Mouse (Mus musculus): ENCODE results near the gene Mettl11b. TPM values are rescaled to one million over a fixed set of nuclear protein-coding genes. Genes with fewer than 3 reads are reported as not detected.
"Not testable (repeated sequence)": the region's sequence is repeated elsewhere in the genome, so short reads cannot be mapped to it uniquely, and the experiment has no call there.

Gene Mettl11b
- polyA plus RNA-seq (2012; ENCODE audit: insufficient read depth, insufficient read length, missing spikeins), result not detected in 2 replicates

DNA sequence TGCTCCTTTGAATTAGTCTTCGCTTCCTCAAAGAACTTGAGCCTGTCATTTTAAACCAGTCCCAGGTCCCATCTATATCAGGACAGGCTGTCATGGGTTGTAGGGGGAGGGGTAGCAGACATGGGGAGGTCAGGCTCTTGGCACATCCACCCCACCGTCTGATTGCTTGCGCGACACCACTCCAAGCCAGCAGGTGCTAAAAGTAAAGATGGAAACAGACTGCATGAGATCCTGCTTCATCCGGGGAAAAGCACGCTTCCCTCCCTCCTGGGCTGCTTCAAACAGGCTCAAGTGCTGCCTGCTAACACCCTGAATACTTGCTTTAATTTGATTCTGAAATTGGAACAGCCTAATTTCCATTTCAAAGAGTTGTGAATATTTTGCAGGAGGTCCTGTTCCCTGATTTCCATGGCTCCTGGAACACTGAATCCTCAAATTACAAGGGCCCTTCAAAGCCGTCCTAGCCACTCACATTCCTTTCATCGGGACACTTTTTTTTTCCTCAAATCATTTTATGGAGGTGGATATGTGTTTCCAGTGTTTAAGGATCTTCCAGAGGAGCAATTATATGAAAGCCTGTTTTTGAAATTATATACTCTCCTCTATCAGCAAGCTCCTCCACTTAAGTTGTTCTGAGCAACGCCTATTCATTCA is at the start of gene Mettl11b:
TSS of gene Mettl11b (minus strand) at position 127 of the 654 bp plus-strand sequence.
- TF ChIP-seq CTCF (IDR thresholded peaks at IDR 0.05; ENCODE audit: low read depth, low read length), result no peak
- TF ChIP-seq POLR2A (IDR thresholded peaks at IDR 0.05; ENCODE audit: borderline replicate concordance, low read depth, low read length), result no peak
- Histone ChIP-seq H3K27ac (ENCODE audit: insufficient read depth, low read depth, low read length) (no peak within 1 kb of the TSS), H3K4me1 (ENCODE audit: control insufficient read depth, insufficient read depth, low read length) (no peaks in the 10 kb centered on the region), H3K4me3 (ENCODE audit: insufficient read depth, low read length) (no peak within 1 kb of the TSS)

DNA sequence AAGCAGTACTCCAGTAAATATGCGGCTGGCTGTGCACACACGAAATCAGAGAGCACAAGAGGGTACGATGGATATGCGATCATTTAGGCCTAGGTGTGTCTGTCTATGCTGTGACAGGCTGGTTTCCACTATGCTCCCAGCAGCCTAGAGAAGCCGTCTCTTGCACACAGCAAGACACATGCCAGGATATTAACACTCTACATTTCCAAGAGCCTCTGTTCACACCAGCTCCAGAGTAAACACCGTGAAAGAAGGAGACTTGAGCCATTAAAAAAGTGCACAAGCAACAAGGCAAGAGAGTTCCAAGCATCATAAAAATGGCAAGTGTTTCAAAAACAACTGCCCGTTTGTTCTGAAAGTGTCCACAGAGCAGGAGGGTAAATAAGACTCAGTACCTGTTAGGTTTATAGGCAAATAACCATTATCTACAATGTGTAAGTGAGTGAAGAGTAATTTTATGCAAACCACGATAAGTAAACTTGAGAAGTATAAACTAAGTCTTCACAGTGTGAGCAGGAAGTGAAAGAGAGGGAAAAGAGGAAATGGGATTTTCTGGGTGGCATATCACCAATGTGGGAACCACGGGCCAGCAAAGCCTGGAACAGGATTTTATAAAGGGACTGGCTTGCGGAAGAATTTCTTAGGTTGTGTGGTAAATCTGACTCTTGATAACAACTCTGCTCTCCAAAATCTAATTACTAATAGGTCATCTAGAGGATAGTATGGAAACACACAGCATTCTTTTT is 32.6 kb upstream of the Mettl11b start:
- Histone ChIP-seq H3K27ac (ENCODE audit: insufficient read depth, low read depth, low read length) (no peak overlapping the region), H3K4me3 (ENCODE audit: insufficient read depth, low read length) (no peak overlapping the region), H3K4me1 (ENCODE audit: control insufficient read depth, insufficient read depth, low read length) (no peaks in the 10 kb centered on the region)
- TF ChIP-seq POLR2A (IDR thresholded peaks at IDR 0.05; ENCODE audit: borderline replicate concordance, low read depth, low read length) (no peak), CTCF (IDR thresholded peaks at IDR 0.05; ENCODE audit: low read depth, low read length) (no peak)

DNA sequence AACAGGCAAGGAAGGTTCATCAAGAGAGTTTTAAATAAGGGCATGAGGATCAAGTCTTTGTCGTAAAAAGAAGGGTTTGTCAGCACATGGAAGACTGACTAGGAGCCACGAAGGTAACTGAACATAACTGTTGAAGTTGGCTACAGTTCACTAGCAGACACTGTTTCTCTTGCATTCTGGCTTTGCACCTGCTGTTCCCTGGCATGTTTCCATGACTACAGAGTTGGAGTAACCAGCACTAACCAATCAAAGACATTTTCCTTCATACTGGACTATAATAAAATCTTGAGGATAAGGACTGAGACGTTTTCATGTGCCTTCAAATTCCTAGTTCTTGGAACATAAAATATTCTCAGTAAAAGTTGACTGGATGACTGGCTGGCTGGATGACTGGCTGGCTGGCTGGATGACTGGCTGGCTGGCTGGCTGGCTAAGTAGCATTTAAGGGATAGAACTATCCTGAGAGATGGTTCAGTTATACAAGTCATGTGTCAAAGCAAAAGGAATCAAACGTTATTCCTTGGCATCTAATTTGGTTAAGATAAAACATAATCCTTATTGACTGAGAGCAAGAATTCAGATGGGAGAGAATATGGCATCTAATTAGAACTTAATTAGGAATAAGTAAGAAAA is 26.4 kb upstream of the Mettl11b start:
- no peak overlapping the region for H3K27ac ChIP-seq (ENCODE audit: insufficient read depth, low read depth, low read length)
- no peaks in the 10 kb centered on the region for H3K4me1 ChIP-seq (ENCODE audit: control insufficient read depth, insufficient read depth, low read length)
- no peak for TF ChIP-seq POLR2A (IDR thresholded peaks at IDR 0.05; ENCODE audit: borderline replicate concordance, low read depth, low read length)
- no peak for TF ChIP-seq CTCF (IDR thresholded peaks at IDR 0.05; ENCODE audit: low read depth, low read length)
- no peak overlapping the region for H3K4me3 ChIP-seq (ENCODE audit: insufficient read depth, low read length)

DNA sequence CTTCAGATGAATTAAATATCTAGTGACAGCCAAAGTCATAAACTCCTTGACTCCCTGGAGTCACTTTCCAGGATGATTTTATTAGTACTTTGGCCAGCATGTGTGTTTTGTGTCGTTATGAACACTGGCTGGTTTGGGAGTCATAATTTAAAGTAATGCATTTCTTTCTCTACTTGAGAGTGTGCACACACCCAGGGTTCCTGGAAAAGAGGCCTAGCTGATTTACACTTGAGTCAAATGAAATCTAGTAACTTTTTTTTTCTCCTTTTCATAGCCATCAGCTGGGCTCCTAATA is 12.2 kb upstream of the Mettl11b start:
- Histone ChIP-seq H3K4me3 (ENCODE audit: insufficient read depth, low read length) (no peak overlapping the region), H3K27ac (ENCODE audit: insufficient read depth, low read depth, low read length) (no peak overlapping the region), H3K4me1 (ENCODE audit: control insufficient read depth, insufficient read depth, low read length) (no peaks in the 10 kb centered on the region)
- no peak for TF ChIP-seq CTCF (IDR thresholded peaks at IDR 0.05; ENCODE audit: low read depth, low read length)
- no peak for TF ChIP-seq POLR2A (IDR thresholded peaks at IDR 0.05; ENCODE audit: borderline replicate concordance, low read depth, low read length)

DNA sequence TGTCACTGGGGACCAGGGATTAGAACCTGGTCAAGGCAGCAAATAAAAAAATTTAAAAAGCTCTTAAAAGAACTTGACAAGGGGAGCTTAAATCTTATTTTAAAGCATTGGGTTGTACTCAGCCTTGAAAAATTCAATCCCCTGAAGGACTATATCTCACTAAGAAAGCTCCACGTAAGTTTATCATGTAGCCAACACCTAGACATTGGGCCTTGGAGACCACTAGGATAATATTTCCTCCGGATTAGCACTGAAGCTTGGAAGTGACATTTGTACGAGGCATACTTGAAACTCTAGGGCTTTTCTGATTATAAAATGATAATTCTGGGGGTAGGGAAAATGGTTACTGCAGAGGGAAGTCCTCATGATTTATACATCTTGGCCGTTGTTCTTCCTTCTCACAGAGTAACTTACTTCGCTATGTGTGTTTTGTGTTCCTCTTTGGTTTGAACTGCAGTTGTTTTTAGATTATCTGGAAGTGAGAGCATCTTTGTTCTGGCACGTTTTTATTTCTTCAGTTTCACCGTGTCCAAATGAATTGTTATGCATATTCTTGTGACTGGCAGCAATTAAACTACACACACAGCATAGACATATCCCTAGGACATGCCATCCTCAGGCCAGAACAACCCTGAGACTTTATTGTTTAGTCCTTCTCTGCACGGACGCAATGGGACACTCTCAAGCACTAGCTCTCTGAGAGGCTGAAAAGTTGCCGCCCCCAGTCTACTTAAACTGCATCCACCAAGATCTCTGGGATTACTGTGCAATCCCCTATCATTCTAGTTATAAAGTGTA is 11.6 kb upstream of the Mettl11b start:
- Histone ChIP-seq H3K4me1 (ENCODE audit: control insufficient read depth, insufficient read depth, low read length) (no peaks in the 10 kb centered on the region), H3K4me3 (ENCODE audit: insufficient read depth, low read length) (no peak overlapping the region), H3K27ac (ENCODE audit: insufficient read depth, low read depth, low read length) (no peak overlapping the region)
- TF ChIP-seq CTCF (IDR thresholded peaks at IDR 0.05; ENCODE audit: low read depth, low read length), result no peak
- no peak for TF ChIP-seq POLR2A (IDR thresholded peaks at IDR 0.05; ENCODE audit: borderline replicate concordance, low read depth, low read length)

DNA sequence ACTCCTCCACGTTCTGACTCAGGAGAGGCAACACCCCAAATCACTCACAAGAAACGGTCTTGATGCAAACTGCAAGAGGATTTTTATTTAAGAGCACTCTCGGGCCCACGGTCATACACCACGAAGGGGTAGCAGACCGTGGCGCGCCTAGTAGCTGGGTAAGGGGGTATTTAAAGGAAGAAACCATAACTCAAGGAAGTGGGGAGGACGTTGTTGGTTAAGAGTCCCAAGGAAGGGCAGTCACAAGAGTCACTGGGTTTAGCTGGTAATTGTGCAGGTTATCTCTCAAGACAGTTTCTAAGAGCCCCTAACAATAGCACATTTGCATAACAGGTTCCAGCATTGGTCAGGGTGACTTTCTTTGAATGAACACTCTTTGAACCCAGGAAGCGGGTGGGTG is 6.1 kb upstream of the Mettl11b start:
- not testable (repeated sequence) for H3K27ac ChIP-seq (ENCODE audit: insufficient read depth, low read depth, low read length); H3K4me3 ChIP-seq (ENCODE audit: insufficient read depth, low read length); H3K4me1 ChIP-seq (ENCODE audit: control insufficient read depth, insufficient read depth, low read length)

DNA sequence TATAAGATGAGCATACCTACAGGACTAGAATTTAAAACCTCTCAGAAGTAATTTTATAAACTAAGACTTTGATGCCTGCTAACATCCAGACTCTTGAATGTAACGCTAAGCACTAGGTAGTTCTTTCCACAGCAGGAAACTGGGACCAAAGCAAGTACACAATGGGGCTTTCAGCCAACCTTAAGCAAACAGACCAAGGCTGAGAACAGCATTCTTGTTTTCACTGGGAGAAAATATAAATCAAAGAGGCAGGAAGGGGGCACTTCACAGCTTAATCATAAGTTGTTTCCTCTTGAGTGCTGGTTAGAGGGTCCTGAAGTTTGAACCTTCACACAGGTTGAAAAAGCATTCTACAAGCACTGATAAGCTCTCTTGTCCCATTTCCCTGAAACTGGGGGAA is 1.1 kb downstream of the Mettl11b start:
- H3K4me1 ChIP-seq (ENCODE audit: control insufficient read depth, insufficient read depth, low read length), result no peaks in the 10 kb centered on the region
- TF ChIP-seq POLR2A (IDR thresholded peaks at IDR 0.05; ENCODE audit: borderline replicate concordance, low read depth, low read length), result no peak
- no peak for TF ChIP-seq CTCF (IDR thresholded peaks at IDR 0.05; ENCODE audit: low read depth, low read length)
- H3K4me3 ChIP-seq (ENCODE audit: insufficient read depth, low read length), result no peak overlapping the region
- no peak overlapping the region for H3K27ac ChIP-seq (ENCODE audit: insufficient read depth, low read depth, low read length)

DNA sequence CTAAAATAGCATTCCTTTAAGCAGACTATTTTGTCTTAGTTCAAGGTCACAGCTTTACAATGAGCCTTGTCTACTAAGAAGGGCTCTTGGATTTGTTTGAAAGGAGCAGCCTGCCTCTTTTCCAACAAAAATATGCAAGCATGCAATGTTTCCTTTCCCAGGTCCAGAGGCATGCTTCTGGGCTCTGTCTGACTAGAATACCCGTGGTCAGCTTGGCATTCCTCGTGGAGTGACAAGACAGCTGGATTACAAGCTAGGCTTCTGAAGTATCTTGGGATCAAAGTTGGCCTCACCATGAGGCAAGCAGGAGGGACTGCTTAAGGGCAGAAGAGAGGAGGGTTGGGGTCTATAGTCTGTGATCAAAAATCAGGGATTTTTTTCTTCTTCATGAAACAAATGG is 16.4 kb downstream of the Mettl11b start:
- Histone ChIP-seq H3K4me1 (ENCODE audit: control insufficient read depth, insufficient read depth, low read length) (no peaks in the 10 kb centered on the region), H3K4me3 (ENCODE audit: insufficient read depth, low read length) (no peak overlapping the region), H3K27ac (ENCODE audit: insufficient read depth, low read depth, low read length) (no peak overlapping the region)
- TF ChIP-seq POLR2A (IDR thresholded peaks at IDR 0.05; ENCODE audit: borderline replicate concordance, low read depth, low read length), result no peak
- TF ChIP-seq CTCF (IDR thresholded peaks at IDR 0.05; ENCODE audit: low read depth, low read length), result no peak

DNA sequence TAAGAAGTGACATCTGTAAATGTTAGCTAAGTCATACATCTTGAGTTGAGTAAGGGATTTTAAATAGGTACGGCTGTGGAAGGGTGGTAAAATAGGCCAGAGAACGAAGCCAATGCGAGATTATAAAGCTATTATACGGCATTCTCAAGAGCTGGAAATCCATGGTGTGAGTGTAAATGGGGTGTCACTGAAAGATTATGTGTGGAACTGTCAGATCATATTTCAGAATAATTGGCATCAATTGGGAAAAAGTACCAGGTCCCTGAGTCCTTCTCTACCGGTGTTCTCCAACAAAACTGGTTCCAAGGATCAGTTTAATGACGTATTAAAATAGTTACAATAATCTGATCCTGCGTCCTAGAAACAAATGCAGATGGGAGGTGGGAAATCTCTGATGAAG is 24.5 kb downstream of the Mettl11b start:
- Histone ChIP-seq H3K4me1 (ENCODE audit: control insufficient read depth, insufficient read depth, low read length) (no peaks in the 10 kb centered on the region), H3K4me3 (ENCODE audit: insufficient read depth, low read length) (no peak overlapping the region), H3K27ac (ENCODE audit: insufficient read depth, low read depth, low read length) (no peak overlapping the region)
- TF ChIP-seq POLR2A (IDR thresholded peaks at IDR 0.05; ENCODE audit: borderline replicate concordance, low read depth, low read length), result no peak
- TF ChIP-seq CTCF (IDR thresholded peaks at IDR 0.05; ENCODE audit: low read depth, low read length), result no peak

Measured in bone marrow macrophage, adult 2 months (primary cell).